Mouse (Mus musculus): ENCODE results near the gene Grifin.

Gene Grifin

DNA sequence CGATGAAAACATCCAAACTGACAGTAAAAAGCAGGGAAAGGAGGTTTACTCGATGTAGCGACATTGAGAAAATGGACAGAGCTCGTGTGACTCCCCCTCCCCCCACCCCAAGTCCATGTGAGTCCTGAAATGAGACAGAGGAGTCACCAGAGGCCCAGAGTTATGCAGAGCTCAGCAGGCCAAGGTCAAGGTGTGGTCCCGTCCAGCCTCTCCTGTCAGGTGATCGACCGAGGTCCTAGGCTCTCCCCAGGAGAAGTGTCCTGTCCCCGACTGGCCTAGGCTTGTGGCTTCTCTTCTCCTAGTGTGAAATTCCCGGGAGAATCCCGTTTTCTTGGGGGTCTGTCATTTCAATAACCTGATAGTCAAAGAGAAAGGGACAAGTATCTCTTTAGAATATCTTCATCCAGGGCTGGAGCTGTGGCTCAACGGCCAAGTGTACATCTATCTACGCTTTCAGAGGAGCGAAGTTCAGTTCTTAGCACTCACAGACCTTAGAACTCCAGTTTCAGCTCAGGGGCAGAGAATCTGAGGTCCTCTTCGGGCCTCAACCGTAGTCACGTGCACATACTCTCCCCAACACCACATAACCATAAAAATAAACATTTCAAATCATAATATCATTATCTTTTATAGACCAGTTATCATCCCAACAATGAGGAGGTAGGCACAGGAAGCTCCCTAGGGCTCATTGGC, 24.4 kb upstream of the Grifin start:
- DNase-seq (ENCODE audit: low spot score): no peak

DNA sequence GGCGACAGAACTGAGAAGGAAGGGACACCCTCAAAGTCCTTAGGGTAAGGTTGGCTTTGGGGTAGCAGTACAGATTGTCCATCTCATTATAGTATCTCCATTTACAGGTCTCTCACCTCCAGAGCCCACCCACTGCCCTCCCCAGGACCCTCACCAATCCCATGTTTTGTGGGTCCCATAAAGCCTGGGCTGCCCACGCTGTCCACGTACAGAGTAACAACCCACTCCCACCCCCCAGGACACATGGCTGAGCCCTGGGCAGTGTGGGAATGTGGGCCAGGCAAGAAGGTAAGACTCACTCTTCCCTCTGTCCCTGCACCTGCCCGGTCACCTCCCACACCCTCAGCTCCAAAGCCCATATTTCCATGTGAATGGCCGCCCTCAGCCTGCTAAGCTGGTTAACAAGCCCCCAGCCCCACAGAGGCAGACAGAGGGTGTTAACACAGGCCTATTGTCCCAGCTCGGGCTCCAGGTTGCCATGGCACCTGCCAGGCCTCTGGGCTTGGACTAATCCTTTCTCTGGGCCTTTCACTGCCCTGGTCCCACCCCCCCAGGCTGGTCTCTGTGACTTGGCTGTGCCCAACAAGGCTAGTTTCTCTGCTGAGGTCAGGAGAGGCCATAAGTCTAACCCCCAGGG, 19.0 kb upstream of the Grifin start:
- peak; percentile 92 for DNase-seq (ENCODE audit: low spot score)

DNA sequence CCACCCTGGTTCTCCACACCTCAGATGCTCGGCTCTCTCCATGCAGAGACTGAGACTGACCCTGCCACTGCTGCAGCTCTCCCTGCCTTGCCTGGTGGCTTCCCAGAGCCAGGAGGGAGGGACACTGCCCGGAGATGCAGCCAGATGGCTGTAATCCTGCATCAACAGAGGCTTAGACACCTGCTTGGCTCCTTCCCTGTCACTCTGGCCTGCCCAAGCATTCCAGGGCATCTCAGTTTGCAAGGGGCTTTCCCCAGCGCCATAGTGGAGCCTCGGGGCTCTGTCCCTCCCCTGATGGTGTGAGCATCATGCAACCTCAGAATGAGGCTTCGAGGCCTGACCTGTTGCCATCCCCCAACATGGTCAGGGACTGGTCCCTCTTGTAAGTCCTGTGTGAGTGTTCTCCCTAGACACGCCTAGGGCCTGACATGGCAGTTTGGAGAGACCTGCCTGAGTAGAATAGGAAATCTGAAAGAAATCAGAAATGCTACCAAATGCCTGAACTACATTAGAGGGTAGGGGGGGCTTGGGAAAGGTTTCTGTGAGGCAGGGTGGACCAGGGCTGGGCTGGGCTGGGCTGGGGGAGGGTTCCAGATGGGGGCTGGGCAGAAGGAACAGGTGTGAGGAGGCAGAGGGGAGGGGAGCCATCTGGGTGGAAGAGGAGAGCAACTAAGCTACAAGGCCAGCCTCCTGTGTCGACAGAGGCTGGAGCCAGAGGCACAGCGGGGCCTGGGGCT, 18.3 kb upstream of the Grifin start:
- DNase-seq (ENCODE audit: low spot score): peak; percentile 52

DNA sequence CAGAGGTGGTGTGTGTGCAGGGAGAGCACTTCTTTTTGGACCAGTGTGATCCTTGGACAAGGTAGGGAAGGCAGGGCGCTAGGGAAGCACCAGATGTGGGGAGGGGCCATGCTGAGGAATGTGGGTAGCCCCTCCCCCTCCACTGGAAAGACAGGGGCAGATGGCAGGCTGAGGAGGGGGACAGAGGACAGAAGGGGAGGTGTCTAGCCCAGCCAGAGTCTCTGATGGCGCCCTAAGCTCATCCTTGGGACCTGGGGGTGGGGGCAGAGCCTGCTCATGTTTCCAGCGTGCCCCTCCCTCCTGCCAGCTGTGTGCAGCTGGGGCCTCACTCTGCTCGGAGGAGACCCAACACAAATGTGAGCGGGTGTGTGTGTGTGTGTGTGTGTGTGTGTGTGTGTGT, 16.7 kb upstream of the Grifin start:
- DNase-seq (ENCODE audit: low spot score): peak; percentile 80

DNA sequence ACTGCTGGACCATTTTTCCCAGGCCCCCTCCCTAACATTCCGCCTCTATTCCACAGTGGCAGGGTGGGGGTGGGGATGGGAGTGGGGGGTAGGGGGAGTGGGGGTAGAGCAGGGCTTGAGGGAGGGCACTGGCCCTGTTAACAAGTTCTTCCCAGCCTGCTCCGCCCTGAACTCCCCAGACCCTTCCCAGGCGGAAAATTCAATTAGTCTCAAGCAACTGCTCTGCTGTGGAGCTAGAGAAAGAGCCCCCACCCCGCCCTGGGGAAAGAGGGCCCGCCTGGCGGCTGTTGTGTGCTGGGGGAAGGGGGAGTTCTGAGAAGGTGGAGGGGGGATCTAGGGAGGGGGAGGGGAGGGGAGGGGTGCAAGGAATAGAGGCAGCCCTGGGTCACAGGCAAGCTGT, 14.9 kb upstream of the Grifin start:
- peak; percentile 87 for DNase-seq (ENCODE audit: low spot score)

DNA sequence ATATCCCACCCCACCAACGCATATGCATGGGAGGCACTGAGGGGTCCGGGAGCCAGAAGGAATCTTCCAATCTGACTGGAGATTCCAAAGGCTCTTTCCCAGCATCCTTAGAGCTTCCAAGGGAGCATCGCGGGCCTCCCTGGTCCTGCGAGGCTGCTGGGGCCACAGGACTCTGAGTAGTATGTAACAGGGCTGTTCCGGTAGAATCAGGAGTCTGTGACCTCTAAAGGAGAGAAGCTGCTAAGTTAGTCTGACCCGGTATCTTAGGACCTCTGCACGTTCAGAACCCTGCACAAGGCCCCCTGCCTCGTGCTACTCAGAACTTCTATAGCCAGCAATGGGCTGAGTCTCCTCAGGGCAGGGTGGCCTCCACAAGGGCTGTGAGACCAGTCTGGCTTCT, 14.3 kb upstream of the Grifin start:
- peak; percentile 36 for DNase-seq (ENCODE audit: low spot score)

DNA sequence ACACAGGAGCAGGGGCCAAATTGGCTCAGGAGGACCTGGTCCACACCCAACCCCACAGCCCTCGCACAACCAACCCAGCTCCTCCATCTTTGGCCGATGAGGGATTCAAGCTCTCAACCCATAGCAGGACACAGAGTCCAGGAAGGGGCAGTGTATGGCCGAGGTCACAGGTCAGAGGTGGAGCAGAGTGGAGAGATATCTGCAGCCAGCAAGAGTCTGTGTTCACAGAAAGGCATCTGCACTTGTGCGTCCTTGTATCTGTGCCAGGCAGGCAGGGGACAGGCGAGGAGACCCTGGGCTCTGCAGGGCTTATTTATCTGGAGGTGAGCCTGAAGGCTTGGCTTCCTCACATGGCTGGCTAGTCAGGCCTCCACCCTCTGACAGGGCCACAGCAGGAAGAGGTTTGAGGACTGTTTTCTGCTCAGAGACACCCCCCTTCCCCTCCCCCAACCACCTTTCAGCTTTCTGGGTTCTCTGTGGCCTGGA, 10.6 kb upstream of the Grifin start:
- DNase-seq (ENCODE audit: low spot score): no peak

DNA sequence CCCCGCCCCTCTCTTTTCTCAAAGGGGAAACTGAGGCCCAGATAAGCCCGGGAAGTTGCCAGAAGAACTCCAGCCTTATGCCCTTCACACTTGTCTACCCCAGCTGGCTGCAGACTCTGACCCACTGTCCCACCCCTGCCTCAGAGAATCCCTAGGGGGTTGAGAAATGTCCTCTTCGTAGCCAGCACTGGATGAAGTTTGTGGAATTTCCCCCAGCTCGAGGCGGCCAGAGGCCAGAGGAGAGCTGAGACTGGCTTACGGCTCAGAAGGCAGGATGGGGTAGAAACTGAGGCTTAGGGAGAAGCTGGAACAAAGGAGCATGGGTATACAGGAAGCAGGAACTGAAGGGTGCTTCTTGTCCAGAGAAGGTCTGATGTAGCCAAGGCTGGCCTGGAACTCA, 7.7 kb upstream of the Grifin start:
- no peak for DNase-seq (ENCODE audit: low spot score)

DNA sequence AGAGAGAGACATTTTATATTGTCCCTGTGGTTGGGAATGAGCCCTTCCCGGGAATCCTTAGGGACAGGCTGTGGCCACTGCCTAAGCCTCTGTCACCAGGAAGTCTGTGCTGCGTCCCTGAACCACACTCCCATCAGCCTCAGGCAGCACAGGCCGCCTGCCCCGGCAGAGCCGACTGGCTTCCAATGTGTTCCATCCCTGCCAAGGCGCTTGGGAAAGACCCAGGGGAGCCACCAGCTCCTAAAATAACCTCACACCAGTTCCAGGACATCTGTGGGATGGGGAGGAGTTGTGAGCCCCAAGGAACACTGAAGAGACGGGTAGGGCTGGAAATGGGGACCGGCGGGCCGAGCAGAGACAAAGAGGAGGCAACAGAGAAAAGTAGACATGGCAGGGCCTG, 6.8 kb upstream of the Grifin start:
- DNase-seq (ENCODE audit: low spot score): no peak

DNA sequence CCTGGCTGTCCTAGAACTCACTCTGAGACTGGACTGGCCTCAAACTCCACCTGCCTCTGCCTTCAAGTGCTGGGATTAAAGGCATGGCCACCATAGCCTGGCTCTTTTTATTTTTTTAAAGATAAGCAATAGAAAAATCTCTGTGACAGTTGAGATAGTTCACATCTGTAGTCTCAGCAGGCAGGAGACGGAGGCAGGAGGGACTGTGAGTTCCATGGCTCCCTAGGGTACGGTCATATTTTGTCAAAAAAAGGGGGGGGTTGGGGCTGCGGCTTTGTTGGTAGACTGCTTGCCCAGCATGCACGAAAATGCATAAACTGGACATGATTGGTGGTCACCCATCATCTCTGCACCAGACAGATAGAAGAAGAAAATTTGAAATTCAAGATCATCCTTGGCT, 6.3 kb upstream of the Grifin start:
- no peak for DNase-seq (ENCODE audit: low spot score)

DNA sequence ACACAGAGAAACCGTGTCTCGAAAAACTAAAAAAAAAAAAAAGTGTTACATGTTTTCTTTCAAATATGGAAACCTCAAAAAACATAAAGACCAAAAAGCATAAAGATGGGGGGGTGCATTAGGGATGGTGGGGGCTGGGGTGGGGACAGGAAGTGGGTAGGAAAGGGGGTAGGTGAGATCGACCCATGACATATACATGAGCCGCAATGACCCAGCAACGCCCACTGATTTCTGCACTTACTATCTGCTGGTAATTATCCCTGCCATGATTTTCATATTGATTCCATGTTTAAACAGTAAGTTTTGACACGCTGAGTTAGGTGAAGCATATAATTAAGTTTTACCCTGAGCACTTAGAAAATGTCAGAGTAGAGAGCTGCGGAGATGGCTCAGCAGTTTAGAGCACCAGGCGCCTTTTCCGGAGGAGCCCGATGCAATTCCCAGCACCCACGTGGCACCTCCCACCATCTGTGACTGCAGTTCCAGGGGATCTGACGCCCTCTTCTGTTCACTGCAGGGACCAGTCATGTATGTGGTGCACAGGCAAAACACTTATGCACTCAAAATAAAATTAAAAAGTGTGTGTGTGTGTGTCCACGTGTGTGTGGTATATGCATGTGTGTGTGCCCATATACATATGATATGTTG, 5.5 kb upstream of the Grifin start:
- DNase-seq (ENCODE audit: low spot score): no peak

DNA sequence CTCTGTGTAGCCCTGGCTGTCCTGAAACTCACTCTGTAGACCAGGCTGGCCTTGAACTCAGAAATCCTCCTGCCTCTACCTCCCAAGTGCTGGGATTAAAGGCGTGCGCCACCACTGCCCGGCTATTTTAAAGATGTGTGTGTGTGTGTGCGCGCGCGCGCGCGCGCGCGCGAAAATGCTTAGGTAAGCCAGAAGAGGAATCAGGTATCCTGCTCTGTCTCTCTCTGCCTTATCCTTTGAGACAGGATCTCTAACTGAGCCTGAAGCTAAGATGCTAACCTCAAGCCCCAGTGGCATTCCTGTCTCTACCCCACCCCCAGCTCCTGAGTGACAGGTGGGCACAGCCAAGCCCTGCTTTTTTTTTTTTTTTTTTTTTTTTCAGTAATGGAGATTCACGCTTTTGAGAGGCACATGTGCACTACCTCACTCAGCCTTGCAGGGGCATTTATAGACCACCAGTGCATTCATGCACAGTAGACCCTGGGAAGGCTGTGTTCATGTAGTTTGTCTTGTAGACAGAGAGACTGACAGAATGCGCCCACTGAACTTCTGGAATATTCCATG, 4.2 kb upstream of the Grifin start:
- DNase-seq (ENCODE audit: low spot score): no peak

DNA sequence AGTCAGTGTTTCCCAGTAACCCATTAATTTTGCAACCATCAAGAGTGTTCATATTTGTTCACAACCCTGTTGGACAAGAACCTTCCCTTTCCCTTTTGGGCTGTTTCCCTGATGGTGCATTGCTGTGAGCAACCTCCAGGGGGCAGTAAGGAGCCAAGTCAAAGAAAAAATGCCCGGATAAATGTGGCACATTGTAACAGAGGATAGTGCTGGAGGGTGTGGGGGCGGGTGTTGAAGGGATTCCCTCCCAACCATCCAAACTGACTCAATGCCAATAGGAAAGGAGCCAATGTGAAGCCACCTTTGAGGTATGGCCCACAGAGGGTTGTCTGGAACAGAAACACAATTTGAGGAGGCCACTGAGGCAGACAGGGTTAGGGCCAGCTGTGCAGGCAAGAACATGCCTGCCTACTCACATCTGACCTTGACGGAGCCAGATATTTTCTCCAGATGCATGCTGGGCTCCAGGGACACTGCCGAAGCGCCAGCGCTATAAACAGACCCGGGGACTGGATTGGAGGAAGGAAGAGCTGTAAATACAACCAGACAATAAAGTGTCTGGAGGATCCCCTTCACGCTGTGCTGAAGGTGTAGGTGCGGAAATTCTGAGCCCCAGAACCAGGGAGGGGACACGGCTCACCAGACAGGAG, 3.6 kb upstream of the Grifin start:
- DNase-seq (ENCODE audit: low spot score): peak; percentile 85

DNA sequence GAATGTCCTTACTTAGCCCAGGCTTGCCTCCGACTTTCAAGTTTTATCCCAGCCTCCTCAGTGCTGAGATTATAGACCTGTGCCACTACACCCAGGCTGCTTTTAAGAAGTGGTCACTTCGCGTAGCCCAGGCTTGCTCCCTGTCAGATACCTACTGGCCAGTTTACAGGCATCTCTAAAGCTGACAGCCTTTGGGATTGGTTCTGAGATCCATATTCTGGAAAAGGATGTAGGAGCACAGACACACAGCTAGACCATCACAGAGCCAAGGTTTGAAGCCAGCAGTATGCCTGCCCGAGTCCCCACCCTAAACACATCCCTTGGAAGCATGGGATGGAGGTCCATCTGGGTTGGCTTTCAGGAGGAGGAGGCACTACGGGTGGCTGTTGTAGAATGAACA, 2.9 kb upstream of the Grifin start:
- no peak for DNase-seq (ENCODE audit: low spot score)

DNA sequence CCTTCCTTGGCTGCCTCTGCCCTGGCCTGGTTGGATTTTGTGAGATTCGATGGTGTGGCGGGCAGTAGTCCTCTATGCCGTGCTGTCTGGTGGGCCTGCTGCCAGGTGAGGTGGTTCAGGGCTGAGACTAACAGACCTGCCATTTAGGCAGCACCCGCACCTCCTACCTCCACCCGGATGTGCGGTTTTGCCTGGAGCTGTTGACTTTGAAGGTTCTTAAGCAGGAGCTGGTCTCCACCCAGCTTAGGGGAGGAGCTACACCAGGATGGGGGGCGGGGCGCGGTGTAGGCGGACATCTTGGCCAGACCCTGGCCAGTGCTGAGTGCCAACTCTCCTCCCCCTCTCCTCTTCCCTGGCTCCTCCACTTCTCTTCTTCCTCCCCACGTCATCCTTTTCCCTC, 2.5 kb upstream of the Grifin start:
- peak; percentile 54 for DNase-seq (ENCODE audit: low spot score)

DNA sequence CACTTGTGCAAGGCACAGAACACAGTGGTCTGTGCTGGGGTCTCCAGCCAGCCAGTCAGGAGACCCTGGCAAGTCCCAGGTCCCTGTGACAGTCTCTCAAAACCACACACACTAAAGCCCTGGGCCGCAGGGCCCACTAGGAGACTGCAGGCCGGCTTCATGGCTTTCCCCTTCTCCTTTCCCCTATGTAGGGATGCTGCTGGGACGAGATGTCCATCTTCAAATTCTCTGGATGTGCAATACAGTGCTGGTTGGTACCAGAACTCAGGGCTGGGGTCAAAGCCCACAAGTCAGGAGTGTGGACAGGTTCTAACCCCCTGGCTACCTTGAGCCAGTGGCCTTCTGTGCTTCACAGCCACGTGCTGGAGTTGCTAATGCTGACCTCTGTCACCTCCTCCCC, 1.4 kb upstream of the Grifin start:
- no peak for DNase-seq (ENCODE audit: low spot score)

DNA sequence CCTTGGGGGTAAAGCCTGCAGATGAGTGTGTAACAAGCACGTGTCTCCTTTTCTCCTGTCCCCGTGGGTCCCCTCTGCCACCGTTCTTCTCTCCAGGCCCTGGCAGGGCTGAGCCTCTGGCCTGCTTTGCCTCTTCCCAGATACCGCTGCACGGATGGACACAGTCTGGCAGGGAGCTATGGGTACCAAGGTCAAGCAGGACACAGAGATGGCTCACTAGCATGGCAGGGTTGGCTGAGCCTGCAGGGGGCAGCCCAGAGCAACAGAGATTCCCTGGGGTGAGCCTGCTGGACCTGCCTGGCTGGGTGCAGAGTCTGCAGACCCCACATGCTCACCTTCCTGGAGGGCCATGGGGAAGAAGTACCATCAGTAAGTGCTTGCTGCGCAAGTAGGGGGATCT, 985 bp upstream of the Grifin start:
- peak; percentile 46 for DNase-seq (ENCODE audit: low spot score)

DNA sequence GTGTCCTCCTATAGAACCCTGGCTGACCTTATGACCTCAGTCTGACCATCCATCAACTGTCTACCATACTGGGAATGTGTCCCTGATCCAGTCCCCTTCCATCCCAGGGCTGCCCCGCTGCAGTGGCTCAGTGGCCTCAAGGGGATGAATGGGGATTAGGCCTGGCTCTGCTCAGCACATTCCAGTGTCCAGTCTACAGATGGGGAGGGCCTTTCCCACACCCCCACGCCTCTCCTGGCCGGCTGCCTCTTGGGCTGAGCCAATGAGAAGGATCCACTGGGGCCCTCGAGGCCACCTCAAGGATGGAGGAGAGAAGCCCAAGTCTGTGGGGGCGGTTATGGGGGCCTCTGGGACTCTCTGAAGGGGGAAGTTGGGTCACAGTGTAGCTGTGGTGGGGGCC, 580 bp upstream of the Grifin start:
- DNase-seq (ENCODE audit: low spot score): peak; percentile 57

DNA sequence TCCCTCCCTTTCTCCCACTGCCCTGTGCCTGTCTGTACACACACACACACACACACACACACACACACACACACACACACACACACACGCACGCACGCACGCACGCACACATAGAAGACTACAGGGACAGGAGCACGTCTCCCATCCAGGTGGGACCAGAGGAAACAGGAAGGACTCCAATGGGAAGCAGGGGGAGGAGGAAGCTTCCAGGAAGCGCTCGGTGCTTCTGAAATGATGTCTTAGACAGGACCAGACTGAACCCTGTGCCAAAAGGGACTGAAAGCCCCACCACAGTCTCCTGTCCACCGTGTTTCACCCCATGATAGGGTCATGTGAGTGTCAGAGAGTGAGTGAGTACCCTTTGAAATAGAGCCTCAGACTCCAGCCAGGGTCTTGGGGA, 2.3 kb downstream of the Grifin start:
- DNase-seq (ENCODE audit: low spot score): no peak

DNA sequence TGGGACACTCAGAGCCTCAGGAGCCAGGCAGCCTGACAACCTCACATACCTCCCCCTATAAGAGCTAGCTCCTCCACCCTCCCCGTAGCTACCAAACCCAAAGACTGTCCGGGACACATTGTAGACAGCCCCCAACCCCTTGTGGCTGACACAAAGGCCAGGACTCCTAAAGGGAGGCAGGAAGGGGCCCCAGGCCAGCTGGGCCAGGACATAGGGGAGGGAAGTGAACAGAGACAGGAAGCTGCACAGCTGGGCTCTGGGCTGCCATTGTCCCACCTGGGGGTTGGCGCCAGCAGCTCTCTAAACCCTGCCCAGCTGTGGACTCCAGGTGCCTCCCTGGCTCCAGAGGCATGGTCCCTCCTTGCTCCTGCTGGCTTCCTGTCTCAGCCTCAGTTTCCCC, 8.0 kb downstream of the Grifin start:
- DNase-seq (ENCODE audit: low spot score): no peak

DNA sequence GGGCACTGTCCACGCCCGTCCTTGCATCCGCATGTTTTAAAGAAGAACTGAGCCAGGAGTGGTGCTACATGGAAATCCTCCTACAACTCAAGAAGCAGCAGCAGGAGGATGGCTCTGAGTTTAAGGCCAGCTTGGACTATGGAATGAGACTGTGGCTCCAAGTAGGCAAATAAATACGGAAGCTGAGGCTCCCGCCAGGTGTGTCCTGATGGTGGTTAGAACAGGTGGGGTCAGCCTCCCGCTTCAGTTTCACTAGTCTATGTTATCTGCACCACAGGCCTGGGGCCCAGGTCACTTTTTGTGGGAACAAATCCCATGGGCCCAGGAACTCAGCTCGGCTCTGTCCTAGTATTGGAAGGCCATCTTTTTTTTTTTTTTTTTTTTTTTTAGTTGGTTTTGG, 11.2 kb downstream of the Grifin start:
- DNase-seq (ENCODE audit: low spot score): no peak

Data from embryo, embryonic 10.5 days (tissue).